Mouse (Mus musculus) limb, embryonic 13.5 days (tissue): ENCODE results near the gene Anxa7. TPM values are rescaled to one million over a fixed set of nuclear protein-coding genes. Genes with fewer than 3 reads are reported as not detected.

Experiments
- ATAC-seq: fragments of 200-750 bp; cut with Nextera tagmentation; 2 replicates; pipeline ENCODE4 v1.8.0; 2017; ENCODE audit warnings: low read depth, moderate number of reproducible peaks, moderate TSS enrichment; ENCODE audit not compliant: low FRiP score
- H3K27ac ChIP-seq: fragments of 300-500 bp; sonication (generic); 2 replicates; pipeline ENCODE4 v1.5.1; 2015; ENCODE audit warnings: inconsistent platforms, mild to moderate bottlenecking, moderate library complexity
- H3K27me3 ChIP-seq: fragments of 300-500 bp; sonication (generic); 2 replicates; pipeline ENCODE4 v1.6.1; 2015; ENCODE audit warnings: mild to moderate bottlenecking, inconsistent platforms
- H3K36me3 ChIP-seq: fragments of 300-500 bp; sonication (generic); 2 replicates; pipeline ENCODE4 v1.6.1; 2015; ENCODE audit warnings: inconsistent platforms, mild to moderate bottlenecking, moderate library complexity
- H3K4me1 ChIP-seq: fragments of 300-500 bp; sonication (generic); 2 replicates; pipeline ENCODE4 v1.6.1; 2015; ENCODE audit warnings: inconsistent platforms
- H3K4me2 ChIP-seq: fragments of 300-500 bp; sonication (generic); replicated peaks from 2 replicates; pipeline ENCODE4 v1.6.1; 2015; ENCODE audit warnings: inconsistent platforms, mild to moderate bottlenecking, moderate library complexity
- H3K4me3 ChIP-seq: fragments of 300-500 bp; sonication (generic); 2 replicates; pipeline ENCODE4 v1.5.1; 2015; ENCODE audit warnings: moderate library complexity, mild to moderate bottlenecking, inconsistent platforms
- H3K9ac ChIP-seq: fragments of 300-500 bp; sonication (generic); 2 replicates; pipeline ENCODE4 v1.6.1; 2015; ENCODE audit warnings: mild to moderate bottlenecking, inconsistent platforms
- H3K9me3 ChIP-seq: fragments of 300-500 bp; sonication (generic); 2 replicates; pipeline ENCODE4 v1.6.1; 2016; ENCODE audit warnings: inconsistent platforms
- whole genome bisulfite sequencing: fragments of 180-500 bp; shearing (Covaris S2); methylation state at CpG from one replicate; pipeline ENCODE4 v1.1.7; 2015; 5-methylcytosine and 5-hydroxymethylcytosine counted together
- polyA plus RNA-seq: library from polyadenylated mRNA; unstranded; fragments of >200 nt; fragmentation: Nextera tagmentation; extraction: Ambion mirVana; gene quantifications from 2 replicates; pipeline ENCODE4 v1.2.1, GENCODE M21; 2015

Anxa7 gene
- 36.1 and 37.4 TPM in 2 replicates for polyA plus RNA-seq

DNA sequence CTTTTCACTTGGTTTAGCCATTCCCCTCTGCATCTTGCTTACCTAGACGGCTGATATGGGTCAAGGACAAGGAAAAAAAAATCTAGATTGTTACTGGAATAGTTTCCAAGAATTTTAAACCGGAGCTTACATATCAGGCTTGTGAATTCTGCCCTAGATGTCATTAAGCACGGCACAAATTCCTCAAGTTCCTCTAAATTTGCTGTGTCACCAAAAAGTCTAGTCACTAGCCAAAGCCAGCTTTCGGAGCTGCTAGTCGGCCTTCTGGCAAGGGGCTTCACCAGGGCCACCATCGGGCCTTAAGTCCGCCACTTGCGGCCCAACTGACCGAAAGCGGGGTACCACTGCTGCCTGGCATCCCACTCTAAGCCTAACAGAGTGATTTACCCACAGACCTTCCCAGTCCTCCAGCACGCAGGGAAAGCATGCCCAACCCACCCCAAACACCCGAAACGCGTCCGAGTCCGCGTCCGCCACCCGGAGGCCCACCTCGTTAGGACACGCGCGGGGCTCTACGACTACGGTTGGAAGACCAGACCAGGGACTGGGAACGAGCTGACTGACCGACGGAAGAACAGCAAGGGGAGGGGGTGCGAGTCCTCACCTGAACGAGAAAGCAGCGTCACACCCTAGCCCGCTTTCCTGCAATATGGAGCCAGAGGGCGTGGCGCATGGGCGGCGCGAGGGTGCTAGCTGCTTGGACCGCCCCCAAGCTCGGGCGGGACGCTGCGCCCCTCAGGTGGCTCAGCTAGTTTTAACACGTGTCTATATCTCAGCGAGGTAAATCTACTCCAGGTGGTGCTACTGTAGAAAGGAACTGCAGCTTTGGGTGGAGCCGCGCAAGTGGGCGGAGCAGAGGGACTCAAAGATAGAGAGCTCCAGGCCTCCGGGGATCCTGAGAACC is at the start of gene Anxa7:
TSS of gene Anxa7 (minus strand) at position 843 of the 904 bp plus-strand sequence.
- WGBS, result under 1% methylated on average over 48 of the region's 48 CpGs
- peak within 1 kb of the TSS; percentile 75 for H3K9ac ChIP-seq
- no peaks in the 10 kb centered on the region for H3K9me3 ChIP-seq
- H3K4me2 ChIP-seq, result peak within 1 kb of the TSS; percentile 80
- peak within 1 kb of the TSS; percentile 71 for H3K4me3 ChIP-seq
- H3K4me1 ChIP-seq, result peaks cover 23% of the 10 kb centered on the region
- peak; percentile 89 for ATAC-seq
- peak within 1 kb of the TSS; percentile 65; the same call in 1 of the 2 replicates for H3K27ac ChIP-seq
- H3K27me3 ChIP-seq, result no peaks in the 10 kb centered on the region
- H3K36me3 ChIP-seq, result peaks cover 10% of the 10 kb centered on the region

DNA sequence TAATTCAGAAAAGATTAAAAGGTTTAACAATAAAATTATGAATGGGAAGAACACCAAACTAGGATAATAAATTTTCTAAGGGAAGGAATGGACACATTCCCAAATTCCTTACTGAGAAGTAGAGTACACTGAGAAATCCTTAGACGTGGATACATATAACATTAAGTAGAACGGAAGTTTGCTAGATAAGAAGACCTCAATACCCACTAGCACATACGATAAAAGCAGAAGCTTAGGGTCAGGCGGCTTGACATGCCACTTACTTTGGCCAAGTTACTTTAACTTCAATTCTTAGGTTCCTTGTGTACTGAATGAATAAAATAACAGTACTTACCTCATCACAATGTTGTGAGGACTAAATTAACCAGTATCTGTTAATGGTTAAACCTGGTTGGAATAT is 49.7 kb upstream of the Anxa7 start:
- no peak for ATAC-seq
- H3K36me3 ChIP-seq, result peaks cover 4% of the 10 kb centered on the region
- H3K27me3 ChIP-seq, result no peaks in the 10 kb centered on the region
- no peaks in the 10 kb centered on the region for H3K9me3 ChIP-seq
- no peak overlapping the region for H3K27ac ChIP-seq
- H3K4me1 ChIP-seq, result no peaks in the 10 kb centered on the region
- no peak overlapping the region for H3K4me3 ChIP-seq
- no peak overlapping the region for H3K9ac ChIP-seq
- 96% methylated on average over 4 of the region's 4 CpGs for WGBS
- no peak overlapping the region for H3K4me2 ChIP-seq

DNA sequence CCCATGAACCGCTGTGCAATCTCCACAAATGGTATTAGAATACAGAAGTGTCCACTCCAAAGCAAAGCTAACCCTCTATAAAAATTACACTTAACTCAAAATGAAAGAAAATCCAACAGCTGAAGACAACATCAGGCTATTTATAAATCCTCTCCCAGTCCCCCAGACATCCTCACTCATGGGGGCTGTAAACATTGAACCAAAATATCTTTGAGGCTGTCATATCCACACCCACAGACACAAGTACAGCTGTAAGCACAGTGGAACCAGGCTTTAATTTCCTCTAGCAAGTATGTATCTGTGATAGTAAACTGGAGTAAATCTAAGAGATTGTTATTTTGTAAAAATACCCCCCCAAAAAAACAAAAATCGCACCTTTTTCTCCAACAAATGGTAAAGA is 40.2 kb upstream of the Anxa7 start:
- Histone ChIP-seq H3K9ac (no peak overlapping the region), H3K27ac (no peak overlapping the region), H3K9me3 (no peaks in the 10 kb centered on the region), H3K27me3 (no peaks in the 10 kb centered on the region), H3K4me1 (no peaks in the 10 kb centered on the region), H3K4me2 (no peak overlapping the region), H3K4me3 (no peak overlapping the region), H3K36me3 (peaks cover 42% of the 10 kb centered on the region)
- WGBS, result 96% methylated on average over 2 of the region's 2 CpGs
- ATAC-seq, result no peak

DNA sequence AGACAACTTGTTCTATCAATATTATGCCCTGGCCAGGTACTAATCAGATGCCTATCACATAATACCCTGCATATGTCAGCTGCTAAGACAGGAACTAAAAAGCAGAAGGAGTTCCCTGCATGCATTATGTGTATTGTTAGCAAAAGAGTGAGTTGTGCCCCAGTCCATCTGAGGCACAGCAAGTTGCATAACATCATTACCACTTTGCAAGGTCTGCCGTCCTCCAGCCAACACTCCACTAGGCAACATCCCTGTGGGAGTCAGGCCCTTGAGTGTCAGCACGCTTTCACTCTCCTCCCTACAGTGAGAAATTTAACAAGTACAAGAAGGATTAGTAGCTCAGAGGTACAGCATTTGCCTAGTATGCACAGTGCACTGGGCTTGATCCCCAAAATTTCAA is 28.5 kb upstream of the Anxa7 start:
- Histone ChIP-seq H3K27ac (no peak overlapping the region), H3K4me1 (no peaks in the 10 kb centered on the region), H3K27me3 (no peaks in the 10 kb centered on the region), H3K4me3 (no peak overlapping the region), H3K36me3 (peaks cover 17% of the 10 kb centered on the region), H3K4me2 (no peak overlapping the region), H3K9me3 (no peaks in the 10 kb centered on the region), H3K9ac (no peak overlapping the region)
- 67% methylated on average over 2 of the region's 2 CpGs for WGBS
- ATAC-seq, result no peak

DNA sequence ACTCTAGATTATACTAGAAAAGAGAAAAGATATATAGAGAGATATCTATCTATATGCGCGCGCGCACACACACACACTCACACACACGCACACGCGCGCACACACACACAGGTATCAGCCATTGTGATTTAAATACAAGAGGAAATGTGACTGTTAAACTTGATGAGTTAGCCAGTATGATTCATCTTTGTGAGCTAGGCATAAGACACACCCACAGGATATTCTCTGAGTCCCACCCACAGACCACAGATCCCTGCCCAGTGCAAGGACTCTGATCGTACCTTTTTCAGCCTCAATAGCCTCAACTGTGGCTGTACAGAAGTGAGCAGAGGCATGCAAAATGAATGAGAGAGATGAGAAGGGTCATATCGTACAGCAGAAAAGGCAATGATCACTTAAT is 23.0 kb upstream of the Anxa7 start:
- H3K27ac ChIP-seq, result no peak overlapping the region

DNA sequence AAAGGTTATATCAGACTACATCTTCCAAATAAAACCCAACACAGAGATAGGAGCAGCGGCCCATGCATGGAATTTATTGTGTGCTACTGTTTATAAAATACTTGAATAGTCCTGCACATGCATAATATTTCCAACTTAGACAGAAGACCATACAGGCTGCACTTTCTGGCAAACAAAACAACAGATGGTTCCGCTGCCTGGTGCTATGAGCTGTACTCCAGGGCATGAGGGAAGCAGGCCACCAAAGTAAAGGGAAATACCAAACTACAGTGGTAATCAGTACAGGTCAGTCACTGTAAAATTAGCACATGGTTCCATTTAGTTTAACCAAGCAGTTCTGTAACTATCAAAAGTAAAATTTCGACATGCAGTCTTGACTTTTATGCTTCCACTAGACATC is 20.0 kb upstream of the Anxa7 start:
- H3K9ac ChIP-seq, result no peak overlapping the region
- H3K4me3 ChIP-seq, result no peak overlapping the region
- H3K4me2 ChIP-seq, result no peak overlapping the region
- WGBS, result 73% methylated on average over 3 of the region's 3 CpGs
- H3K27me3 ChIP-seq, result no peaks in the 10 kb centered on the region
- H3K4me1 ChIP-seq, result no peaks in the 10 kb centered on the region
- H3K36me3 ChIP-seq, result peaks cover 30% of the 10 kb centered on the region
- H3K9me3 ChIP-seq, result no peaks in the 10 kb centered on the region
- no peak for ATAC-seq
- H3K27ac ChIP-seq, result no peak overlapping the region

More for the DNA sequence above, 23.0 kb upstream of the Anxa7 start:
- Histone ChIP-seq H3K4me3 (no peak overlapping the region), H3K27me3 (no peaks in the 10 kb centered on the region), H3K36me3 (peaks cover 16% of the 10 kb centered on the region), H3K9me3 (no peaks in the 10 kb centered on the region), H3K9ac (no peak overlapping the region), H3K4me1 (no peaks in the 10 kb centered on the region), H3K4me2 (no peak overlapping the region)
- 96% methylated on average over 10 of the region's 10 CpGs for WGBS
- ATAC-seq, result no peak

DNA sequence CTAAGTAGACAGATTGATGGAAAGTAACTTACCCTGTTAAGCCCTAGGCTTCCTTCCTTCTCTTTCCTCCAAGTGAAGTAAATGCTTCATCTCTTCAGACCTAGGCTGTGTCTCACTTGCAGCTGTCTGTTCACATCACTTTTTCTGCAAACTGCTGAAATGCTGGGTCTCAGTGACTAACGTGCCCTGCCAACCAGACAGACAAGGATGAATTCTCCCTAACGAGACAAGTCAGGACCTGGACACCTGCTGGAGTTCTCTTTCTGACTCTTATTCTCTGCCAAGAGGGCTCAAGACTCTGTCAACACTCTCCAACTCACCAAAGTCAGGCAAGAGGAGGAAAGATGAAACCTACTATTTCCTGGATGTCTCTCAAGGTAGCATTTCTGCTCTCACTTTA is 16.7 kb upstream of the Anxa7 start, which contains the start of gene Mss51:
TSS of gene Mss51 (minus strand) at position 299 of the 400 bp plus-strand sequence.
- no peaks in the 10 kb centered on the region for H3K9me3 ChIP-seq
- H3K4me2 ChIP-seq, result no peak within 1 kb of the TSS
- no peak within 1 kb of the TSS for H3K9ac ChIP-seq
- H3K27ac ChIP-seq, result no peak within 1 kb of the TSS
- 78% methylated on average over 2 of the region's 2 CpGs for WGBS
- no peak within 1 kb of the TSS for H3K4me3 ChIP-seq
- H3K36me3 ChIP-seq, result peaks cover 46% of the 10 kb centered on the region
- H3K27me3 ChIP-seq, result no peaks in the 10 kb centered on the region
- H3K4me1 ChIP-seq, result no peaks in the 10 kb centered on the region
- ATAC-seq, result no peak

DNA sequence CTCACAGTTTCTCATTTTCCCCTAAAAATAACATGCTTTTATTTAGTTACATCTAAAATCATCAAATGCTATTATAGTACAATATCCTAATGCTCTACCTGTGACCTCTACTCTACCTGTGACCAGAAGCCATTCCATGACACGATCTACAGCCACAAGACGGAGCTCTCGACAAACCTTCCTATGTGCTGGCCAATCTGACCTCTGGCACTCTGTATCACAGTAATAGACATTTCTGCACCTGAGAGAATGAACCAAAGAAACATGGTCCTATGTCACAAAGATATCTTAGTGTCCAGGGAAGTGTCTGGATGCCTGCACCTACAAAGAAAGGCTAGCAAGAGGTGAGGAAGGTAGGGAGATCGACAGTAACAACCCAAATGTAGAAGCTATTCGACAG is 6.1 kb upstream of the Anxa7 start:
- Histone ChIP-seq H3K9me3 (no peaks in the 10 kb centered on the region), H3K4me2 (no peak overlapping the region), H3K36me3 (peaks cover 41% of the 10 kb centered on the region), H3K4me1 (no peaks in the 10 kb centered on the region), H3K27me3 (no peaks in the 10 kb centered on the region), H3K9ac (no peak overlapping the region), H3K27ac (no peak overlapping the region), H3K4me3 (no peak overlapping the region)
- no peak for ATAC-seq
- WGBS, result 93% methylated on average over 5 of the region's 5 CpGs

DNA sequence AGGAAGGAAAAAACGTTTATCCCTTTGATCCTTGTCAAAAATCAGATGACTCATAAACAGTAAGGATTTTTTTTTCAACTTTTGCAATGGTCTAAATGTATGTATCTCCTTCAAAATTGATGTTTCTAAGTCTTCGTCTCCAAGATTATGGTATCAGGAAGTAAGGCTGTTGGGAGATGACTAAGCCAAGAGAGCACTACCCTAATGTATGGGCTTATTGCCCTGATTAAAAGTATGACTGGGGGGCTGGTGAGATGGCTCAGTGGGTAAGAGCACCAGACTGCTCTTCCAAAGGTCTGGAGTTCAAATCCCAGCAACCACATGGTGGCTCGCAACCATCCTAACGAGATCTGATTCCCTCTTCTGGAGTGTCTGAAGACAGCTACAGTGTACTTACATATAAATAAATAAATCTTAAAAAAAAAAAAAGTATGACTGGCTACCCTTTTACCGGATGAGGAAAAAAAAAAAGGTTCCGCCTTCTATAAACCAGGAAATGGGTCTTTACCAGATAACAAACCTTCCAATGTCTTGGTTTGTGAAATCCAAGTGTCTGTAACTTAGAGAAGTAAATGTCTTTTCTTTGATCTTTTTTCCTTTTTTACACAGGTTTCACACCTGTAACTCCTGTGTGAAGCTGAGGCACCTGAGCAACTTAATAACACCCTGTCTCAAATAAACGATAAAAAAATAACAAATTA is 2.3 kb upstream of the Anxa7 start:
- H3K27ac ChIP-seq, result no peak overlapping the region
- no peak overlapping the region for H3K4me2 ChIP-seq
- peaks cover 26% of the 10 kb centered on the region for H3K36me3 ChIP-seq
- WGBS, result 90% methylated on average over 7 of the region's 7 CpGs
- no peak for ATAC-seq
- no peak overlapping the region for H3K9ac ChIP-seq
- H3K4me3 ChIP-seq, result no peak overlapping the region
- H3K9me3 ChIP-seq, result no peaks in the 10 kb centered on the region
- H3K4me1 ChIP-seq, result peaks cover 18% of the 10 kb centered on the region
- no peaks in the 10 kb centered on the region for H3K27me3 ChIP-seq

DNA sequence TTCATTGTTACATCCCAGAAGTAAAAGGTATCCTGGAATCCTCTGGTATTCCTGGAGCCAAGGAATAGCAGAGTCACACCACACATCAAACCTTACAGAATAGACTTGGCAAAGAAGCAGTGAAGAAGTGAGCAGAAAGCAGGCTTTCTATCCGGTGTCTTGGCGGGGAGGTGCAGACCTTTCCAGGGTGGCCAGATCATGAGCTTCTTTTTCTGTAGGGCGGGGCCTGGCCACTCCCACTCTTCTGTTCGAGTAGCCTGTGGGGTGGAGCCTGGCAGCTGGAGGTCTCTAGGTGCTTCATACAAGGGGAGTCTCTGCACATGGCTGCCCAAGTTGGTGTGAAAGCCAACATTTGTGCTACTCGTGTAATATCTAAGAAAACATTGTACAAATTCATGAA is 1.3 kb upstream of the Anxa7 start:
- Histone ChIP-seq H3K9ac (no peak overlapping the region), H3K9me3 (no peaks in the 10 kb centered on the region), H3K27ac (no peak overlapping the region), H3K4me2 (no peak overlapping the region), H3K36me3 (peaks cover 20% of the 10 kb centered on the region), H3K4me1 (peaks cover 23% of the 10 kb centered on the region), H3K27me3 (no peaks in the 10 kb centered on the region), H3K4me3 (no peak overlapping the region)
- 21% methylated on average over 5 of the region's 5 CpGs for WGBS
- ATAC-seq, result no peak

DNA sequence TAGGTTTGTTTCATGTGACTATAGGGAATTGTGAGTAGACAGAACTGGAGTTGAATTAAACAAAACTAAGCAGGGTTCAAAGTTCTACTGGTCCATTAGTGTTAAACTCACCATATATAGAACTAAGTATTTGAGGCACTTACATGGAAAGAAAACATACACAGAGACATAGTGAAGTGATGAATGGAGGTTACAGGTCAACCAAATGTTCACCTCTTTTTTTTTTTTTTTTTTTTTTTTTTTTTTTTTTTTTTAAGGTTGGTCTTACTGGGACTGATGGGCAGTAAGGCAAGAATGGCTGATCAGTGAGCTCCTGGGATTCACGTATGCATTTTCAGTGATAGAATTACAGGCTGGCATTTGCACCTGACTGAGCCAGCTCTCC is 254 bp upstream of the Anxa7 start:
- Histone ChIP-seq H3K27me3 (no peaks in the 10 kb centered on the region), H3K9ac (peak overlapping the region; percentile 75), H3K36me3 (peaks cover 16% of the 10 kb centered on the region), H3K9me3 (no peaks in the 10 kb centered on the region), H3K4me2 (peak overlapping the region; percentile 80), H3K4me3 (peak overlapping the region; percentile 71), H3K4me1 (peaks cover 23% of the 10 kb centered on the region), H3K27ac (no peak overlapping the region; the same call in 1 of the 2 replicates)
- WGBS, result 76% methylated on average over 1 of the region's 1 CpGs
- no peak for ATAC-seq

DNA sequence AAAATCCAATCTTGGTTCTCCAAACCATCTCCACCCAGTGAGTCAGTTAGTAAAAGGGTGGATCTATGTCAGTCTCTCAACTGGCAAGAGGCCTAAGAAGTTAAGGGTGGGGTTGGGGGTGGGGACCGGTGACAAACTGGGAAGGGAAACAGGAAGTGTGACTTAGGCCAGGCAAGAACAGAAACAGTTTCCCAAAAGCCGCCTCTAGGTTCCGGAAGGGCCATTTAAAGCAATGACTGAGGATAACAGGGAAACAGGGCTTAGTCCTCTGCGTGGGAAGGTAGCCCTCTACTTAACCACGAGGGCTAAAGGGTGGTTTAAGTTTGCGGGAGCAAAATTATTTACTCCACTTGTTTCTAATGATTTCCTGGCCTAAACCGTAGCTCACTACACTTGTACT is 1.1 kb downstream of the Anxa7 start:
- Histone ChIP-seq H3K27ac (no peak overlapping the region), H3K9ac (peak overlapping the region; percentile 75; the same call in 1 of the 2 replicates), H3K27me3 (no peaks in the 10 kb centered on the region), H3K4me1 (peaks cover 23% of the 10 kb centered on the region), H3K4me2 (peak overlapping the region; percentile 80), H3K9me3 (no peaks in the 10 kb centered on the region), H3K4me3 (peak overlapping the region; percentile 71), H3K36me3 (peaks cover 2% of the 10 kb centered on the region)
- 0 out of 2 replicates have a peak, but pooled peaks have one; percentile 24 for ATAC-seq
- WGBS, result 2% methylated on average over 7 of the region's 7 CpGs
